In genomic region chr2:145934339-145935231, GRCm38 (mm10) we compare ENCODE assay signal across 8 mouse cellular contexts. TPM values are rescaled to one million over a fixed set of nuclear protein-coding genes. Genes with fewer than 3 reads are reported as not detected.
DNase-seq lines count a peak whose midpoint lies in the region; ATAC-seq lines count a peak whose summit lies in the region.

Cfap61 (plus strand) TSS chr2:145934784.
Crnkl1 (minus strand) TSS chr2:145935014.

- no peak within 1 kb of the TSS for H3K27ac ChIP-seq in intestine, embryonic 14.5 days (ENCODE audit: low read depth)

- under 1% methylated on average over 61 of the region's 61 CpGs for WGBS in intestine, embryonic 14.5 days

- H3K4me2 ChIP-seq in intestine, embryonic 14.5 days (ENCODE audit: low read length), result peak within 1 kb of the TSS; percentile 89

- H3K9ac ChIP-seq in intestine, embryonic 14.5 days (ENCODE audit: low read length), result peak within 1 kb of the TSS; percentile 66

- peaks cover 6% of the 10 kb centered on the region for H3K4me1 ChIP-seq in intestine, embryonic 14.5 days (replicated peaks; ENCODE audit: control insufficient read depth, insufficient read depth, low read length)

- intact Hi-C loops in left cerebral cortex, postnatal 14 days (cut with DNase I), result no loop called here

- peak; percentile 86 to 90 for DNase-seq in adrenal gland, adult 18-20 months (ENCODE audit: low spot score in 2 of 2)
- peak; percentile 98 for DNase-seq in embryo, embryonic 11 days
- peak; percentile 90 for DNase-seq in gastrocnemius, postnatal 25 days
- DNase-seq in intestine, embryonic 14.5 days (ENCODE audit: low spot score), result peak; percentile 96
- DNase-seq in left cerebral cortex, postnatal 14 days (ENCODE audit: low spot score in 2 of 2), result peak; percentile 95 to 96
- DNase-seq in mesoderm, embryonic 11.5 days (ENCODE audit: low read depth, low spot score), result peak; percentile 94
- peak; percentile 90 to 95 for DNase-seq in right cerebral cortex, postnatal 36 days (ENCODE audit: low spot score in 2 of 2)
- peak; percentile 95 for DNase-seq in yolk sac, embryonic 10.5 days (ENCODE audit: low spot score)

- H3K9me3 ChIP-seq in intestine, embryonic 14.5 days (ENCODE audit: control insufficient read depth, low read length), result no peaks in the 10 kb centered on the region

- H3K27me3 ChIP-seq in intestine, embryonic 14.5 days (replicated peaks; ENCODE audit: control insufficient read depth, insufficient read depth, low read length), result no peaks in the 10 kb centered on the region

- ATAC-seq in intestine, embryonic 14.5 days (replicated peaks; ENCODE audit: low FRiP score, low TSS enrichment, low read depth), result peak; percentile 96

- peak within 1 kb of the TSS; percentile 94 for H3K4me3 ChIP-seq in intestine, embryonic 14.5 days (ENCODE audit: low read depth, low read length)

- peaks cover 30% of the 10 kb centered on the region for H3K36me3 ChIP-seq in intestine, embryonic 14.5 days (ENCODE audit: control insufficient read depth, insufficient read depth, low read length)

RNA-seq across cellular contexts. Expression of gene Cfap61, which starts in this region (rescaled TPM):
- total RNA-seq in adrenal gland, adult 18-20 months (2021), result 10 to 100 TPM; 27.2 to 30.4 TPM
- total RNA-seq in gastrocnemius, postnatal 25 days (2021), result not detected
- 0.24 and 0.38 TPM in 2 replicates for polyA plus RNA-seq in intestine, embryonic 14.5 days (2014; fragmentation: Nextera tagmentation; extraction: Ambion mirVana)
- total RNA-seq in left cerebral cortex, postnatal 14 days (2021), result 1 to 10 TPM; 3.0 to 7.5 TPM

RNA-seq across cellular contexts. Expression of gene Crnkl1, which starts in this region (rescaled TPM):
- total RNA-seq in adrenal gland, adult 18-20 months (2021), result 10 to 100 TPM; 22.4 to 22.6 TPM
- total RNA-seq in gastrocnemius, postnatal 25 days (2021), result 10 to 100 TPM; 13.3 to 14.2 TPM
- polyA plus RNA-seq in intestine, embryonic 14.5 days (2014; fragmentation: Nextera tagmentation; extraction: Ambion mirVana), result 22.8 and 24.3 TPM in 2 replicates
- total RNA-seq in left cerebral cortex, postnatal 14 days (2021), result 10 to 100 TPM; 16.7 to 18.9 TPM
